Mouse (Mus musculus): ENCODE results near the gene Reep3.

- TF ChIP-seq TAL1 (IDR thresholded peaks at IDR 0.05; ENCODE audit: low read length) = no peak
- no peak for TF ChIP-seq GATA1 (IDR thresholded peaks at IDR 0.05; ENCODE audit: low read length)
Measured at GRCm38 (mm10) chr10:67048871-67049615, 47.7 kb downstream of the Reep3 start.
